19 mouse cellular contexts compared by ENCODE assay signal in the genomic region with DNA sequence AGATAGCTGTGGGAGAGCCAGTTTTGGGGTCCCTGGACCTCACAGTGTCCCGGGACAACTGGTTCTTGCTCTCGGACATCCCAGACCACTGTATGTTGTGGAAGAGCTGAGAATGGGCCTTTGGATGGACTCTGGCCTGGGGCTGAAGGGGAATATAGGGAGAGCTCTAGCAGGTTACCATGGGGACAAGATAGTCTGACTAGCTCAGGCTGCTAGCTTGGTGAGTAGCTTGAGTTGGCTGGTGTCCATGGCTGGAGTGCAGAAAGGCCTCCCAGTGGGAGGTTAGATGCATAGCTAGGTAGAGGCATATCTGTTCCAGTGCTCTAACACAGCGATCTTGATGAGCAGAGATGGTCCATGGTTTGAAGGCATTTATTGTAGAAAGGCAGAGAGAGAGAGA.
"Had no signal": no experiment of that assay in that cellular context is flagged by ENCODE, and none has a peak within 500 bp of the region (broad histone marks: within the 10 kb centered on the region; RNA-seq: fewer than 3 reads in every experiment).

No protein-coding gene starts in this region.

- H3K4me1 ChIP-seq: lung, embryonic 15.5 days; megakaryocyte, embryonic 14.5 days; midbrain, embryonic 10.5 days; midbrain, embryonic 13.5 days; neural tube, embryonic 13.5 days had no signal

- ATAC-seq: midbrain, embryonic 13.5 days; midbrain, embryonic 16.5 days had no signal

- H3K4me3 ChIP-seq: lung, embryonic 15.5 days; megakaryocyte, embryonic 14.5 days; midbrain, embryonic 10.5 days; midbrain, embryonic 13.5 days; myocyte; neural tube, embryonic 13.5 days had no signal

- DNase-seq: kidney, adult 2 months; kidney, postnatal 10 days; kidney, postnatal 4 days; lung, adult 18-20 months; lung, postnatal 10 days; lung, postnatal 36 days; retina, postnatal 1 day; right cerebral cortex, postnatal 25 days; spleen, adult 18-20 months; thymus, adult 18-20 months; thymus, postnatal 36 days had no signal

- H3K27me3 ChIP-seq: lung, embryonic 15.5 days; megakaryocyte, embryonic 14.5 days; midbrain, embryonic 13.5 days; neural tube, embryonic 13.5 days had no signal

- H3K9ac ChIP-seq: liver, embryonic 14.5 days; lung, embryonic 15.5 days; midbrain, embryonic 13.5 days; neural tube, embryonic 13.5 days had no signal

- H3K4me2 ChIP-seq: lung, embryonic 15.5 days; midbrain, embryonic 13.5 days; neural tube, embryonic 13.5 days had no signal

- H3K27ac ChIP-seq: liver, embryonic 14.5 days; lung, embryonic 15.5 days; midbrain, embryonic 10.5 days; midbrain, embryonic 13.5 days; neural tube, embryonic 13.5 days had no signal

- H3K9me3 ChIP-seq: lung, embryonic 15.5 days; midbrain, embryonic 10.5 days; midbrain, embryonic 13.5 days; neural tube, embryonic 13.5 days had no signal

- H3K36me3 ChIP-seq: lung, embryonic 15.5 days; midbrain, embryonic 10.5 days; midbrain, embryonic 13.5 days; neural tube, embryonic 13.5 days had no signal
